Mouse (Mus musculus): ENCODE data around the gene Adamts3. TPM values are rescaled to one million over a fixed set of nuclear protein-coding genes. Genes with fewer than 3 reads are reported as not detected.

Adamts3 gene
- polyA plus RNA-seq, 1 experiment from 2014 or later = 3.7 TPM

DNA sequence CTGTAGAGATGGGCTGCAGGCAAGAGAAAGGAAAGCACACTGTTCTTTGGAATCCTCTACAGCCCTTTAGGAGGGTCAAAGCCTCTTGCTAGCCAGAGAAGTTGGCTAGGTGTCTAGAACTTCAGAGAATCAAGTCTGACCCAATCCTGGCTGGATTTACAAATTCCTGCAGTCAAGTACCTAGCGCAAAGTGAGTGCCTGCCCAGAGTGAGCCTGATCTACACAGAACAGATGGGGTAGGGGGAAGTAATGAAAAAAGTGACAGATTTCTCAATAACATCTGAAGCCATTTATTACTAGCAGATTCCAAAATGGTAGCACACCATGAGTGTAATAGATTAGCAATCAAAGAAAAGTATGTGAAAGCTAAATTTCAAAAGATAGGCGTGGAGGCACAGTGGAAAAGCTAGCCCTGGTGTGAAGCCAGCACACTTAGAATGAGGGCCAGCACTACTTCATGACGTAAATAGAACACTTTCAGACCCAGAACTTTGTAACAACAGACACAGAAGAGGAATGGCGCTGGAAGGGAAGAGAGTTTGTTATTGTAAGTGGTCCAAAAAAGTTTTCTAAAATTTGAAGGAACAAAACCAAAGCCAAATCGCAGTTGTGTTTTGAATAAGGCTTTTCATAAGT lies 82.8 kb downstream of the Adamts3 start:
- ATAC-seq (replicated peaks) = no peak
- Histone ChIP-seq H3K4me3 (no peak overlapping the region), H3K9ac (no peak overlapping the region), H3K36me3 (replicated peaks) (no peaks in the 10 kb centered on the region), H3K4me2 (no peak overlapping the region), H3K9me3 (peaks cover 2% of the 10 kb centered on the region; the same call in 1 of the 2 replicates), H3K4me1 (no peaks in the 10 kb centered on the region), H3K27me3 (replicated peaks) (no peaks in the 10 kb centered on the region), H3K27ac (no peak overlapping the region)
- WGBS = 92% methylated on average over 5 of the region's 5 CpGs

DNA sequence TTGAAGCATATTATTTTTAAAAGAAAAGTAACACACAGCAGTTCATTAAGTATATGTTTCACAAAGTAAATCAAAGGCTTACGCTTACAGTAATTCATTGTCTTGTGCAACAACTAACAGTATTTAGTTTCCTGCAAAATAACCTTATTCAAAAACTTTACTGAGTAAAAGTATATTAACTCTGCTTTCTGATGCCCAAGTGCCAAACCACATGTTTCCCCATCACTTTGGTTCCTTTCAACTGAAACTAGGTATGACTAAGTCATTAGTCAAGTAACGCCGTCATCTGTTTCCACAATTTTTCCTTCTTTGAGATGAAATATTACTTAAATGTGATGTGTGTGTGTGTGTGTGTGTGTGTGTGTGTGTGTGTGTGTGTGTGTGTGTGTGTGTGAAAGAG lies 89.4 kb downstream of the Adamts3 start:
- no peaks in the 10 kb centered on the region for H3K4me1 ChIP-seq
- 95% methylated on average over 3 of the region's 3 CpGs for WGBS

DNA sequence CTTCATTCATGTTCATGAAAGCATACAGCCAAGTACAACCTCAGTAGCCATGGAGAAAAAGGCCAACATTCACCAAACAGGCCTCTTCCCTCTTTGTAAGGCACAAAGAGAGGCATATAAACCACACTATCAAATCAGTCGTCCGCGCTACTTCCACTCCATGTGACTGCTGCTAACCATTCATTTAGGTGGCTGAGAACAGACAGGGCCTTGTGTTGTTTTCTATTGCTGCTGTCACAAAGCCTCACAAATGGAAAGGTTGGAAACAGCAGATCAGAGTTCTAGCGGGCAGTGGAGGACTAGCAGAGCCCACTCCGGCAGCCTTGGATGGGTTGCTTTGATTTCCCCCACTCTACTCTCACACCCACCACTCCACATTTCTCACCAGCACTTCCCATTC lies 98.5 kb downstream of the Adamts3 start:
- no peaks in the 10 kb centered on the region for H3K27me3 ChIP-seq (replicated peaks)
- WGBS = 77% methylated on average over 5 of the region's 5 CpGs
- no peaks in the 10 kb centered on the region for H3K36me3 ChIP-seq (replicated peaks)
- H3K9me3 ChIP-seq = no peaks in the 10 kb centered on the region
- ATAC-seq (replicated peaks) = no peak
- no peak overlapping the region for H3K27ac ChIP-seq
- H3K4me3 ChIP-seq = no peak overlapping the region
- no peaks in the 10 kb centered on the region for H3K4me1 ChIP-seq
- H3K4me2 ChIP-seq = no peak overlapping the region
- no peak overlapping the region for H3K9ac ChIP-seq

More for the DNA sequence above, 89.4 kb downstream of the Adamts3 start:
- Histone ChIP-seq H3K27ac (no peak overlapping the region), H3K4me3 (no peak overlapping the region), H3K4me2 (no peak overlapping the region), H3K27me3 (replicated peaks) (no peaks in the 10 kb centered on the region), H3K9me3 (no peaks in the 10 kb centered on the region), H3K36me3 (replicated peaks) (no peaks in the 10 kb centered on the region), H3K9ac (no peak overlapping the region)
- ATAC-seq (replicated peaks) = no peak

DNA sequence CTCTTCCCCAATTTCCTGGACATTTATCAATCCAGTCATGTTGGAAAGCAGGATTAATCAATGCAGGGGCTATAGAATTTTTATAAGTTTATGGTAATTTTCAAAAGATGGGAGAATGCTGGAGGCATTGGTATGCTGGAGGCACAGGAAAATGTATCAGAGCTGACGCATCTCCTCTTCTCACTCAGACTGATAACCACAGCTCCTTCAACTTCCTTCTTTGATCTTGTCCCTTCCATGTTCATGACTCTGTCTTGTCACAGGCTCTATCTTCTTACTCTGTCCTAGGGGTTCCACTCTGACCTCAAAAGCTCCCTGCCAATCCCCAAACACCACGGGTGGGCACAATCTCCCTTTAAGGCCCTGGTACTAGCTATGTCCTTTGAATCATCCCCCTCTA lies 103.3 kb downstream of the Adamts3 start:
- Histone ChIP-seq H3K9me3 (no peaks in the 10 kb centered on the region), H3K4me3 (no peak overlapping the region), H3K4me1 (no peaks in the 10 kb centered on the region), H3K9ac (no peak overlapping the region), H3K27me3 (replicated peaks) (no peaks in the 10 kb centered on the region), H3K36me3 (replicated peaks) (no peaks in the 10 kb centered on the region), H3K27ac (no peak overlapping the region), H3K4me2 (no peak overlapping the region)
- 84% methylated on average over 2 of the region's 2 CpGs for WGBS
- ATAC-seq (replicated peaks) = no peak

DNA sequence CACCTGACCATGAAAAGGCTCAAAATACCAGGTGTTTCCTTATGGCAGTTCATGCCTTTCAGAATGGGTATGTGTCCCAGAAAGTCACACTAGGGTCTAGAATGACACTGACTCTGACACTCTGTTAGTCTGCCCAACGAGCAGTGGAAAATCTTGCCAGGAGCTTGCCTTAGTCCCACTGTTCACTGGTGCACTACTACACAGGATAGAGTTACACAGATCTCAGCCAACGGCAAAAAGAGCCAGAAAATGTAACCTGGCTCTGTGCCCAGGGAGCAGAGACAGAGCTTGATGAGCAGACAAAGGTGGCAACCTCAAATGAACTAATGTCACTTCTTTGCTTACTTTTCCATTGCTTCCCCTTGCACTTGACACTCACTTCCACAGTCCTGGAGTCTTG lies 104.5 kb downstream of the Adamts3 start:
- no peak for ATAC-seq (replicated peaks)
- 63% methylated on average over 2 of the region's 2 CpGs for WGBS
- no peaks in the 10 kb centered on the region for H3K36me3 ChIP-seq (replicated peaks)

DNA sequence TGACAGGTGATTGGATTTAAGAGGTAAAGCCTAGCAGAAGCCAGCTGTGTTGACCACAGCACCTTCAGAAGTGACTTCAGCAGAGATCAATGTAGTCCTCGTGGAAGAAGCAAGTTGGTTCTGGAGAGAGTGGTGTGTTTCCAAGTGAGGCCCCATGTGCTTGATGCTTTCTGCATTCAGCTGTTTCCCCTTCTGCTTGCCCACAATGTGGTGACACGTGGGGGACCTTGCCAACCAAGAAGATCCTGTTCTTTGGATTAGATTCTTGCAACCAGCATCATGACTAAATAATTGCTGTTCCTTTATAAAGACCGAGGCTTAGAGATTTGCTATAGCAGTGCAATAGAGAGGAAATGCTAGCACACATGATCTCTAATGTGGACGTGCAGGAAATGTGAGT lies 105.7 kb downstream of the Adamts3 start:
- no peaks in the 10 kb centered on the region for H3K27me3 ChIP-seq (replicated peaks)
- H3K4me1 ChIP-seq = no peaks in the 10 kb centered on the region
- no peaks in the 10 kb centered on the region for H3K9me3 ChIP-seq
- no peak overlapping the region for H3K4me3 ChIP-seq
- no peaks in the 10 kb centered on the region for H3K36me3 ChIP-seq (replicated peaks)
- ATAC-seq (replicated peaks) = no peak
- H3K9ac ChIP-seq = no peak overlapping the region
- H3K4me2 ChIP-seq = no peak overlapping the region
- WGBS = 71% methylated on average over 4 of the region's 4 CpGs
- no peak overlapping the region for H3K27ac ChIP-seq

More for the DNA sequence above, 104.5 kb downstream of the Adamts3 start:
- no peak overlapping the region for H3K4me3 ChIP-seq
- no peak overlapping the region for H3K9ac ChIP-seq
- H3K4me2 ChIP-seq = no peak overlapping the region
- no peaks in the 10 kb centered on the region for H3K27me3 ChIP-seq (replicated peaks)
- H3K4me1 ChIP-seq = no peaks in the 10 kb centered on the region
- no peak overlapping the region for H3K27ac ChIP-seq
- no peaks in the 10 kb centered on the region for H3K9me3 ChIP-seq

DNA sequence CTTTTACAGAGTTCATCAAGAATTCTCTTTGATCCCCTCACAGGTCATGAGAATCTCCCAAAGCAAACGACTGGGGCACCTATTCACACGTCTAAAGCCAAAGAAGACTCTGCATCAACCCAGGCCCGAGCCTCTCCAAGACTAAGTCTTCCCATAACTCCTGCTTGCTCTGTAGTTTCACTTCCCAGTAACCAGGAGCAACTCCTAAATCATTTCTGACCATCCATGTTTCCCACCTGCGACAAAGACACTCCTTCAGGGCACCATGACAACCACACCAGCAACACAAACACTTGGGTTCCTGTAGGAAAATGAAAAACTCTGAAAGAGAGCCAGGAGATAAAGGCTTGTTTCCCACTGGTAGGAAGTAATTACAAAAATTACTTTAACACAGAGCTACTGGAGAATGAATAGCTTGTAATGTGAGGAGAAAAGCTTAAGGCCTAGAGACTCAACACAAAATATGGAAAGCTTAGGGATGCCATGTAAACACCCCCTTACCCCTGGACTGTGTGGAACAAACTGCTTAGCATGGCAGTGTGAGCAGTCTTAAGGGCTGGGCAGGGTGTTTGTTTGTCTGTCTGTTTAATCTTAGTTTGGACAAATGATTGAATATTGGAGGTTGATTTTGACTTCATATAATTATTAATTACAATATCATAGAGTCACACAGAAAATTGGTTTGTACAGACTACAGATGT lies 112.3 kb downstream of the Adamts3 start:
- no peak overlapping the region for H3K9ac ChIP-seq
- WGBS = 24% methylated on average over 4 of the region's 4 CpGs
- no peak overlapping the region for H3K4me3 ChIP-seq
- H3K27ac ChIP-seq = no peak overlapping the region
- no peaks in the 10 kb centered on the region for H3K36me3 ChIP-seq (replicated peaks)
- H3K4me2 ChIP-seq = no peak overlapping the region
- H3K27me3 ChIP-seq (replicated peaks) = peaks cover under 1% of the 10 kb centered on the region; the same call in 1 of the 2 replicates
- no peak for ATAC-seq (replicated peaks)
- H3K4me1 ChIP-seq = no peaks in the 10 kb centered on the region
- no peaks in the 10 kb centered on the region for H3K9me3 ChIP-seq

DNA sequence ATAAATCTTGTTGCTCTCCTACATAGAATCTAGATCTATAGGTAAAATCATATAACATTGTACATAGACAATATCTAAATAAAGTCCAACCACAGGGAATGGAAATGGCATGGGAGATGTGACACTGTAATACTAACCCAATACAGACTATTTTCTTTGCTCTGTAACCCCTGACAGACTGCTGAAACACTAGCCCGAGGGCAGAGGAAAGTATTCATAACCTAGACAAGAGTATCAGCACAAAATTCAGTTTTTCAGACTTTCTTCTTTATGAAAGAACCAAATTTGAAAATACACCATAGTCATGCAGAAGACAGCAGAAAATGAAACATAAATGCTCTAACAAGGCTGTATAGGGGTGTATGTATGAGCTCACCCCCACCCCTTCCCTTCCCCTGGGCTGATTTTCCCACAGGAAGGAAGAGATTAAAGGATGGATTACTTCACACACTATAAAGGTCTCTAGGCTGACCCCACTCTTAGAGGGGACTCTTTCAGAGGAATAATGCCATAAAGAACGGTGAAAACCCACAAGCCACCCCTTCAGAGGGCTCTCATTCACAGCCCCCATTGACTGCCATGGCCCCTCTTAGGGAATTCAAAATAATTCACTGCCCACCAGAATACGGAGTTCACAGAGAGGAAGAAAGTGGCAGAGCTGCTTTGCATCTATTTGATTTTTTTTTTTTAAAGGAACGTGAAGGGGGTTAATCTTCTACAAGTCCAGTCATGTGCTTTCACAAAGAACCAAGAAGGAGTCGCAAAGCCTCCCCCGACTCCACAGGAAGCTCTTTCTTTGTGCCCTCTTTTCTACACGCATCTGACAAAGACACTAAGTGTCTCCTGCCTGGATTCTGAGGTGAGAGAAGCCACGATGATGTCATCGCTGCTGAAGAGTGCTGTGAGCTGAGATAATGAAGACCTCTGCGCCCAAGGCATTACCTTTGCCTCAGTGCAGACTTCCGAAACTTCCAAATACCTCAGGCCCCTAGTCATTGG lies 119.6 kb downstream of the Adamts3 start:
- Histone ChIP-seq H3K27ac (no peak overlapping the region), H3K4me1 (peaks cover 3% of the 10 kb centered on the region; the same call in 1 of the 2 replicates), H3K9ac (no peak overlapping the region), H3K36me3 (replicated peaks) (no peaks in the 10 kb centered on the region), H3K4me3 (no peak overlapping the region), H3K27me3 (replicated peaks) (peaks cover 7% of the 10 kb centered on the region; the same call in 1 of the 2 replicates), H3K9me3 (no peaks in the 10 kb centered on the region), H3K4me2 (peak overlapping the region; percentile 8)
- WGBS = 4% methylated on average over 11 of the region's 11 CpGs
- ATAC-seq (replicated peaks) = peak; percentile 94

DNA sequence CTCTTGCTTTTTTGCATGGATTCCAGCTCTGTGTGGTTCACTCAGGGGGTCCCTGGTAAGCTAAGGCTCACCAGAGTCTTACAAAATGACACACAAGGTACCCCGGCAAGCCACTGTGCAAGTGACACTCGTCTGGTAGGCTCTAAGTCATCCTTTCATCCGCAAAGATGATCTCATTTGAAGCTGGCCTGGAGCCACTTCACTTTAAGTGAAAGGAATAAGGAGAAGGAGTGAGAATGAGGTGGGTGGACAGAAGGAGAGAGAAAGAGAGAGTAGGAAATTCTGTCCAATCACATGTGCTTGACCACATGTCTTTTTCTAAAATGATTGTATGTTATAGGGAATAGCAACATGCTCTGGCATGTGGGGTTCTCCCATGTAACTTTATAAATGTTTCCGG lies 122.8 kb downstream of the Adamts3 start:
- Histone ChIP-seq H3K9ac (no peak overlapping the region), H3K27me3 (replicated peaks) (0 out of 2 replicates have a peak, but pooled peaks cover 5% of the 10 kb centered on the region), H3K27ac (no peak overlapping the region), H3K4me2 (no peak overlapping the region), H3K4me1 (peaks cover 3% of the 10 kb centered on the region; the same call in 1 of the 2 replicates), H3K9me3 (no peaks in the 10 kb centered on the region), H3K4me3 (no peak overlapping the region), H3K36me3 (replicated peaks) (no peaks in the 10 kb centered on the region)
- no peak for ATAC-seq (replicated peaks)
- 47% methylated on average over 4 of the region's 4 CpGs for WGBS

DNA sequence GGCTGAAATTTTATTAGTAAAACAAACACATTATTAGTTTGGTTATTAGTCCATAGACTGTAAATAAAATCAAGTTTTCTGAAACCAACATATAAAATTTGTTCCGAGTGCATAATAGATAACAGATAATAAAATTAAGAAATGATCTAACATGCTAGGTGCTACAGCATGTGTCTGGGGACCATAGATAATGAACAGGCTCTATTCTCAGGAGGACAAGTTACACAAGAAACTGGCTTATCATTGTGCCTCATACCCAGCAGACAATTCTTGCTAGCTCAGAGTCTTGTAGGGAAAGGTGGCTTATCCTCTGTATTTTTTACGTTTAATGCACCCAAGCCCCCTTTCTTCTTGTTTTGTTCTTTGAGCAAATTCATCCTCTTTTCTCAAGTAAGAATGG lies 131.3 kb downstream of the Adamts3 start:
- Histone ChIP-seq H3K27ac (no peak overlapping the region), H3K9me3 (no peaks in the 10 kb centered on the region), H3K4me3 (no peak overlapping the region), H3K4me1 (no peaks in the 10 kb centered on the region), H3K36me3 (replicated peaks) (no peaks in the 10 kb centered on the region), H3K9ac (no peak overlapping the region), H3K4me2 (no peak overlapping the region), H3K27me3 (replicated peaks) (no peaks in the 10 kb centered on the region)
- no peak for ATAC-seq (replicated peaks)
- 88% methylated on average over 2 of the region's 2 CpGs for WGBS

DNA sequence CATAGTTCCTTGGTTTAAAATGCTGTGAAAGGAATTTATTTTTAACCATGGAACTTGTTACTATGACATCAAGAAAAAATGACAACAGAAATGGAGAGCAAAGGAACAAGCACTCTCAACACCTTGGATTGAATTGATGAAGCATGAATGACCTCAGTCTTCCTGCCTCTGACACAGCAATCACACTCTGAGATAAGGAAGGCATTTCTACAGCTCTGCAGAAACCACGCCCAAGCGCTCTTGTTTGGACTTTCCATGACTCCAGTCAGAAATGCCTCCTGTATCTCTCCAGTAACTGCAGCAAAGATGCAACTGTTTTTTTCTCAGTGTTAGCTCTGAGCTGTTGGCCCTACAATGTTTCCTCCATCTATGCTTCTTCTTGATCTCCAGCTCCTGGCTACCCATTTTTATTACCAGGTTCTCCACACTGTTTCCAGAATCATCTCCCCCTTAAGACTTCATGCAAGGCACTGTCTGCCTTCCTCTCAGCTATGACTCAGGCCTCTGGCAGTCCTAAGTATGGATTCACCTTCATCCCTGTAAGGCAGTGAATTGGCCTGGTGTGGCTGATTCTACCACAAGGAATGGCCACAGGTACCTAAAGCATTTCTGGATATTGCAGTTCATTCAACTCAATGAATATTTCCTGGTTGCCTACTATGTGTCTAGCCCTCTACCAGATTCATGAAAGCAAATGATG lies 134.8 kb downstream of the Adamts3 start:
- Histone ChIP-seq H3K9ac (no peak overlapping the region), H3K9me3 (no peaks in the 10 kb centered on the region), H3K27me3 (replicated peaks) (no peaks in the 10 kb centered on the region), H3K4me3 (no peak overlapping the region), H3K4me1 (no peaks in the 10 kb centered on the region), H3K4me2 (no peak overlapping the region), H3K36me3 (replicated peaks) (no peaks in the 10 kb centered on the region), H3K27ac (no peak overlapping the region)
- 94% methylated on average over 2 of the region's 2 CpGs for WGBS
- no peak for ATAC-seq (replicated peaks)
